8 mouse cellular contexts compared by ENCODE assay signal in genomic region chr10:60106146-60106530, GRCm38 (mm10). TPM values are rescaled to one million over a fixed set of nuclear protein-coding genes. Genes with fewer than 3 reads are reported as not detected.
A peak's percentile ranks its signal among the peaks of the same experiment; 100 is the strongest.
DNase-seq lines count a peak whose midpoint lies in the region; ATAC-seq lines count a peak whose summit lies in the region.

TSS of gene Spock2 (plus strand) at chr10:60106219.

- H3K9ac ChIP-seq in embryonic facial prominence, embryonic 13.5 days = peak within 1 kb of the TSS; percentile 76
- H3K9ac ChIP-seq in heart, embryonic 13.5 days = peak within 1 kb of the TSS; percentile 76
- H3K9ac ChIP-seq in lung, embryonic 16.5 days (ENCODE audit: low read length) = peak within 1 kb of the TSS; percentile 68

- no peak within 1 kb of the TSS for H3K27ac ChIP-seq in embryonic facial prominence, embryonic 13.5 days
- no peak within 1 kb of the TSS for H3K27ac ChIP-seq in heart, embryonic 13.5 days (replicated peaks)
- H3K27ac ChIP-seq in lung, embryonic 16.5 days (ENCODE audit: low read length) = no peak within 1 kb of the TSS

- DNase-seq in adrenal gland, adult 2 months = peak; percentile 42
- DNase-seq in layer of hippocampus, postnatal 10 days (ENCODE audit: low spot score in 2 of 2) = peak; percentile 71 to 74
- DNase-seq in right cerebral cortex, postnatal 25 days = peak; percentile 82

- H3K27me3 ChIP-seq in embryonic facial prominence, embryonic 13.5 days = peaks cover 67% of the 10 kb centered on the region
- H3K27me3 ChIP-seq in heart, embryonic 13.5 days (replicated peaks) = peaks cover 84% of the 10 kb centered on the region
- peaks cover 50% of the 10 kb centered on the region for H3K27me3 ChIP-seq in lung, embryonic 16.5 days (ENCODE audit: control insufficient read depth, insufficient read depth, low read depth, low read length)

- H3K4me3 ChIP-seq in embryonic facial prominence, embryonic 13.5 days = peak within 1 kb of the TSS; percentile 63
- peak within 1 kb of the TSS; percentile 61 for H3K4me3 ChIP-seq in heart, embryonic 13.5 days
- H3K4me3 ChIP-seq in lung, embryonic 16.5 days (ENCODE audit: low read length) = peak within 1 kb of the TSS; percentile 56

- H3K4me1 ChIP-seq in embryonic facial prominence, embryonic 13.5 days = peaks cover 16% of the 10 kb centered on the region
- H3K4me1 ChIP-seq in heart, embryonic 13.5 days = peaks cover 27% of the 10 kb centered on the region
- H3K4me1 ChIP-seq in lung, embryonic 16.5 days (replicated peaks; ENCODE audit: control insufficient read depth, insufficient read depth, low read length) = peaks cover 12% of the 10 kb centered on the region

- WGBS in embryonic facial prominence, embryonic 13.5 days = under 1% methylated on average over 22 of the region's 22 CpGs
- under 1% methylated on average over 22 of the region's 22 CpGs for WGBS in heart, embryonic 13.5 days
- 0% methylated on average over 22 of the region's 22 CpGs for WGBS in lung, embryonic 16.5 days

- peak within 1 kb of the TSS; percentile 98 for H3K4me2 ChIP-seq in embryonic facial prominence, embryonic 13.5 days
- H3K4me2 ChIP-seq in heart, embryonic 13.5 days = peak within 1 kb of the TSS; percentile 89
- H3K4me2 ChIP-seq in lung, embryonic 16.5 days (ENCODE audit: low read depth, low read length) = peak within 1 kb of the TSS; percentile 99

- H3K9me3 ChIP-seq in embryonic facial prominence, embryonic 13.5 days = no peaks in the 10 kb centered on the region
- no peaks in the 10 kb centered on the region for H3K9me3 ChIP-seq in heart, embryonic 13.5 days
- H3K9me3 ChIP-seq in lung, embryonic 16.5 days (ENCODE audit: control insufficient read depth, low read length) = no peaks in the 10 kb centered on the region

- no peaks in the 10 kb centered on the region for H3K36me3 ChIP-seq in embryonic facial prominence, embryonic 13.5 days
- peaks cover under 1% of the 10 kb centered on the region for H3K36me3 ChIP-seq in heart, embryonic 13.5 days
- H3K36me3 ChIP-seq in lung, embryonic 16.5 days (ENCODE audit: control insufficient read depth, insufficient read depth, low read length) = no peaks in the 10 kb centered on the region

- peak; percentile 67 for ATAC-seq in CD4-positive, CD25-positive, alpha-beta regulatory T cell, adult 4 months
- ATAC-seq in embryonic facial prominence, embryonic 13.5 days (ENCODE audit: insufficient number of reproducible peaks, insufficient read depth, low FRiP score, low TSS enrichment, low read depth) = peak; percentile 7; the same call in 1 of the 2 replicates
- no peak for ATAC-seq in heart, embryonic 13.5 days (ENCODE audit: extremely low read depth, insufficient number of reproducible peaks, low FRiP score, low TSS enrichment)
- ATAC-seq in lung, embryonic 16.5 days (ENCODE audit: low read depth) = peak; percentile 46
- no peak for ATAC-seq in erythroblast, adult 5-6 weeks (replicated peaks; ENCODE audit: low FRiP score, poor library complexity, severe bottlenecking)

RNA-seq across cellular contexts. Expression of gene Spock2, which starts in this region (rescaled TPM):
- polyA plus RNA-seq in CD4-positive, CD25-positive, alpha-beta regulatory T cell, adult 4 months (2017; shearing (Covaris generic)) = 1 to 10 TPM; 5.9 to 6.7 TPM
- total RNA-seq in adrenal gland, adult 2 months (2021) = 10 to 100 TPM; 34.8 to 59.0 TPM
- 21.8 and 22.9 TPM in 2 replicates for polyA plus RNA-seq in adrenal gland, adult 2 months (2012; rRNA removed)
- polyA plus RNA-seq in embryonic facial prominence, embryonic 13.5 days (2015; fragmentation: Nextera tagmentation; extraction: Ambion mirVana) = 7.2 and 7.3 TPM in 2 replicates
- polyA plus RNA-seq in heart, embryonic 13.5 days (2015; fragmentation: Nextera tagmentation; extraction: Ambion mirVana) = 2.6 and 3.0 TPM in 2 replicates
- total RNA-seq in layer of hippocampus, postnatal 10 days (2021) = 100 to 1,000 TPM; 446 to 471 TPM
- 4.4 and 4.7 TPM in 2 replicates for polyA plus RNA-seq in lung, embryonic 16.5 days (2015; fragmentation: Nextera tagmentation; extraction: Ambion mirVana)
- total RNA-seq in erythroblast, adult 5-6 weeks (2015; ENCODE audit: low replicate concordance) = not detected in 2 replicates
- total RNA-seq in erythroblast, adult 5-6 weeks (2017; ENCODE audit: low replicate concordance) = not detected in 2 replicates

Comparison
In these comparisons a context has a peak if more than half of its experiments do, and no peak if none do; other contexts are left out.
1. RNA of gene Spock2 (total RNA-seq): 446 to 471 TPM in layer of hippocampus, postnatal 10 days and 34.8 to 59.0 TPM in adrenal gland, adult 2 months; not detected in erythroblast, adult 5-6 weeks; every median in the first group is over 10 times any median in the second.
2. RNA of gene Spock2 (total RNA-seq): 446 to 471 TPM in layer of hippocampus, postnatal 10 days; 34.8 to 59.0 TPM in adrenal gland, adult 2 months; every median in the first group is over 4 times any median in the second.
3. ATAC-seq: peak in CD4-positive, CD25-positive, alpha-beta regulatory T cell, adult 4 months (single experiment), embryonic facial prominence, embryonic 13.5 days (single experiment) and lung, embryonic 16.5 days (single experiment); none in heart, embryonic 13.5 days (single experiment) and erythroblast, adult 5-6 weeks (single experiment).
4. Peak in every context shown above with its lines, with median percentiles within 50 percentile points of each other: DNase-seq, H3K4me2 ChIP-seq, H3K4me3 ChIP-seq and H3K9ac ChIP-seq.